24 mouse cellular contexts compared by ENCODE assay signal in genomic region chr1:107533736-107534135, GRCm38 (mm10). TPM values are rescaled to one million over a fixed set of nuclear protein-coding genes. Genes with fewer than 3 reads are reported as not detected.
"Had no signal": no experiment of that assay in that cellular context is flagged by ENCODE, and none has a peak within 500 bp of the region (broad histone marks: within the 10 kb centered on the region; RNA-seq: fewer than 3 reads in every experiment).

No protein-coding gene starts in this region.

- H3K4me1 ChIP-seq: kidney, embryonic 15.5 days; midbrain, embryonic 10.5 days; midbrain, embryonic 13.5 days; neural tube, embryonic 13.5 days had no signal

- H3K27ac ChIP-seq: kidney, embryonic 15.5 days; left cerebral cortex, adult 2 months; liver, embryonic 14.5 days; macrophage; midbrain, embryonic 10.5 days; midbrain, embryonic 13.5 days; neural tube, embryonic 13.5 days had no signal

- H3K9ac ChIP-seq: kidney, embryonic 15.5 days; liver, embryonic 14.5 days; liver, postnatal 0 days; lung, embryonic 14.5 days; midbrain, embryonic 13.5 days; neural tube, embryonic 13.5 days had no signal

- H3K4me3 ChIP-seq: kidney, embryonic 15.5 days; left cerebral cortex, adult 2 months; midbrain, embryonic 10.5 days; midbrain, embryonic 13.5 days; myocyte; neural tube, embryonic 13.5 days had no signal

- H3K27me3 ChIP-seq: kidney, embryonic 15.5 days; midbrain, embryonic 13.5 days; neural tube, embryonic 13.5 days had no signal

- ATAC-seq: liver, postnatal 0 days; lung, postnatal 0 days; midbrain, embryonic 13.5 days; midbrain, embryonic 16.5 days had no signal

- H3K9me3 ChIP-seq: kidney, embryonic 15.5 days; midbrain, embryonic 10.5 days; midbrain, embryonic 13.5 days; neural tube, embryonic 13.5 days had no signal

- H3K36me3 ChIP-seq: kidney, embryonic 15.5 days; midbrain, embryonic 10.5 days; midbrain, embryonic 13.5 days; neural tube, embryonic 13.5 days had no signal

- DNase-seq: kidney, adult 8-10 months; kidney, postnatal 10 days; kidney, postnatal 36 days; layer of hippocampus, postnatal 36 days; liver, postnatal 0 days; lung, embryonic 14.5 days; thymus, adult 18-20 months; thymus, postnatal 14 days; thymus, postnatal 4 days had no signal

- H3K4me2 ChIP-seq: kidney, embryonic 15.5 days; lung, embryonic 14.5 days; midbrain, embryonic 13.5 days; neural tube, embryonic 13.5 days had no signal

RNA-seq across cellular contexts. Expression of gene Serpinb2, which starts 22.5 kb away (rescaled TPM):
- total RNA-seq: layer of hippocampus, adult 8-10 months; layer of hippocampus, postnatal 10 days; layer of hippocampus, postnatal 36 days; left cerebral cortex, adult 2 months; left cerebral cortex, postnatal 10 days; left cerebral cortex, postnatal 36 days; liver, adult 2 months had no signal
- polyA plus RNA-seq: liver, adult 2 months; midbrain, embryonic 10.5 days; midbrain, embryonic 13.5 days; midbrain, embryonic 16.5 days had no signal
